Mouse (Mus musculus): ENCODE measurements around the gene Aars. TPM values are rescaled to one million over a fixed set of nuclear protein-coding genes. Genes with fewer than 3 reads are reported as not detected.

The Aars gene
- polyA plus RNA-seq, 1 experiment from 2014 or later, result 40.9 TPM

- Histone ChIP-seq H3K4me3 (ENCODE audit: low read depth, low read length) (no peak overlapping the region), H3K4me1 (ENCODE audit: control insufficient read depth, insufficient read depth, low read length) (no peaks in the 10 kb centered on the region), H3K27me3 (ENCODE audit: control insufficient read depth, insufficient read depth, low read length) (no peaks in the 10 kb centered on the region), H3K9ac (ENCODE audit: low read depth, low read length) (no peak overlapping the region), H3K4me2 (no peak overlapping the region), H3K27ac (ENCODE audit: low read depth, low read length) (no peak overlapping the region), H3K9me3 (replicated peaks; ENCODE audit: control insufficient read depth, low read length) (no peaks in the 10 kb centered on the region), H3K36me3 (ENCODE audit: control insufficient read depth, insufficient read depth, low read length) (peaks cover 70% of the 10 kb centered on the region)
- no peak for ATAC-seq (replicated peaks; ENCODE audit: insufficient number of reproducible peaks, low FRiP score, low TSS enrichment)
- 46% methylated on average over 2 of the region's 2 CpGs for WGBS (ENCODE audit: insufficient replicate concordance)
Measured at GRCm38 (mm10) chr8:111044003-111044734, 11.2 kb downstream of the Aars start.

- H3K4me1 ChIP-seq (ENCODE audit: control insufficient read depth, insufficient read depth, low read length), result no peaks in the 10 kb centered on the region
- no peak overlapping the region for H3K4me3 ChIP-seq (ENCODE audit: low read depth, low read length)
- no peak overlapping the region for H3K4me2 ChIP-seq
- H3K27me3 ChIP-seq (ENCODE audit: control insufficient read depth, insufficient read depth, low read length), result no peaks in the 10 kb centered on the region
- no peaks in the 10 kb centered on the region for H3K9me3 ChIP-seq (replicated peaks; ENCODE audit: control insufficient read depth, low read length)
- H3K9ac ChIP-seq (ENCODE audit: low read depth, low read length), result no peak overlapping the region
- ATAC-seq (replicated peaks; ENCODE audit: insufficient number of reproducible peaks, low FRiP score, low TSS enrichment), result no peak
- peaks cover 61% of the 10 kb centered on the region for H3K36me3 ChIP-seq (ENCODE audit: control insufficient read depth, insufficient read depth, low read length)
- H3K27ac ChIP-seq (ENCODE audit: low read depth, low read length), result no peak overlapping the region
- WGBS (ENCODE audit: insufficient replicate concordance), result 86% methylated on average over 2 of the region's 2 CpGs
Measured at GRCm38 (mm10) chr8:111048694-111049093, 15.8 kb downstream of the Aars start.

- H3K4me3 ChIP-seq (ENCODE audit: low read depth, low read length), result no peak overlapping the region
- no peaks in the 10 kb centered on the region for H3K27me3 ChIP-seq (ENCODE audit: control insufficient read depth, insufficient read depth, low read length)
- H3K9me3 ChIP-seq (replicated peaks; ENCODE audit: control insufficient read depth, low read length), result no peaks in the 10 kb centered on the region
- H3K9ac ChIP-seq (ENCODE audit: low read depth, low read length), result no peak overlapping the region
- peaks cover 63% of the 10 kb centered on the region for H3K36me3 ChIP-seq (ENCODE audit: control insufficient read depth, insufficient read depth, low read length)
- no peak for ATAC-seq (replicated peaks; ENCODE audit: insufficient number of reproducible peaks, low FRiP score, low TSS enrichment)
- H3K27ac ChIP-seq (ENCODE audit: low read depth, low read length), result no peak overlapping the region
- H3K4me1 ChIP-seq (ENCODE audit: control insufficient read depth, insufficient read depth, low read length), result no peaks in the 10 kb centered on the region
- no peak overlapping the region for H3K4me2 ChIP-seq
- 96% methylated on average over 7 of the region's 7 CpGs for WGBS (ENCODE audit: insufficient replicate concordance)
Measured at GRCm38 (mm10) chr8:111049106-111049505, 16.2 kb downstream of the Aars start.

DNA sequence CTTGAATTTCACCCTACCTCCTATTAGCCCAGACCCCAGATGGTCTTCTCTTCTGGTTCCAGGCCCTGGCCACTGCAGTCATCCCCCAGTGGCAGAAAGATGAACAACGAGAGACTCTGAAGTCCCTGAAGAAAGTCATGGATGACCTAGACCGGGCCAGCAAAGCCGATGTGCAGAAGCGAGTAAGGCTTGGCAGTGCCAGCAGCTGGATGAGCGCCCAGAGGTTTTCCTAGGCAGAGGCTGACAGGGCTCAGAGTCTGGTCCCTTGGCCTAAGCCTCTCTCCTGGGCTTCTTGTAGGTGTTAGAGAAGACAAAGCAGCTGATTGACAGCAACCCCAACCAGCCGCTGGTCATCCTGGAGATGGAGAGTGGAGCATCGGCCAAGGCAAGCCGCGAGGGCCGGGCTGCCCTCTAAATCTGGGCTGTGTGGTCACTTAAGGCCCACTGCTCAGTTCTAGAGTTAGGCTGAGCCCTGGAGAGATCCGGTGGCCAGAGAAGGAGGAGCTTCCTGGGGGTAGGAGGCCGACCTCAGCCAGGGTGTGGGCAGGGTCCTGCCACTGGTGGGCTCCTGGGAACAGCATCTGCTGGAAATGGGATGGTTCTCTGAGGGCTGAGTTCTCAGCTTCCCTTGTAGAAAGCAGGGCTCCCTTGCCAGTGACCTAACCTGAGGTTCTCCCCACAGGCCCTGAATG lies 21.0 kb downstream of the Aars start:
- Histone ChIP-seq H3K36me3 (ENCODE audit: control insufficient read depth, insufficient read depth, low read length) (peaks cover 44% of the 10 kb centered on the region), H3K4me2 (no peak overlapping the region), H3K27me3 (ENCODE audit: control insufficient read depth, insufficient read depth, low read length) (no peaks in the 10 kb centered on the region), H3K9me3 (replicated peaks; ENCODE audit: control insufficient read depth, low read length) (no peaks in the 10 kb centered on the region), H3K4me3 (ENCODE audit: low read depth, low read length) (no peak overlapping the region), H3K4me1 (ENCODE audit: control insufficient read depth, insufficient read depth, low read length) (peaks cover 12% of the 10 kb centered on the region), H3K27ac (ENCODE audit: low read depth, low read length) (no peak overlapping the region), H3K9ac (ENCODE audit: low read depth, low read length) (no peak overlapping the region)
- WGBS (ENCODE audit: insufficient replicate concordance), result 89% methylated on average over 12 of the region's 12 CpGs
- ATAC-seq (replicated peaks; ENCODE audit: insufficient number of reproducible peaks, low FRiP score, low TSS enrichment), result no peak

DNA sequence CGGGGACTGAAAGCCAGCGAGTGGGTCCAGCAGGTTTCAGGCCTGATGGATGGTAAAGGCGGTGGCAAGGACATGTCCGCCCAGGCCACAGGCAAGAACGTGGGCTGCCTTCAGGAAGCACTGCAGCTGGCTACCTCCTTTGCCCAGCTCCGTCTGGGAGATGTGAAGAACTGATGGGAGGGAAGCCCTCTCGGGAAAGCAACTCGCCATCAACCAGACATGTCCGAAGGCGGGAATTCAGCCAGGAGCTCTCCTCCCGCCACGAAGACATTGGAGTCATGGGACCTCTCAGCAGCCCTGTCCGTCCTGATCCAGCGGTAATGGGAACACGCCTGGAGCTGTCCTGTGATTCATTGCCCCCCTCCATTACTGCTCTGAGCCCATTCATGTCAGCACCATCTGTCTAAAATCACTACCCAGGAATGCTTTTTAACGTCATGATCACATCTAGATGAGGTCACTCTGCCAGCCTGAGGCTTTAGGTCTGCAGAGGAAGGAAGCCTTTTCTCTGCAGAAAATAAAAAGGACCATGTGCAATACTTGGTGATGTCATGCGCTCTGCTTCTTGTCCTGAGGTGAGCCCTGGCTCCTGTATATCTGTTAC lies 22.2 kb downstream of the Aars start:
- Histone ChIP-seq H3K36me3 (ENCODE audit: control insufficient read depth, insufficient read depth, low read length) (peaks cover 37% of the 10 kb centered on the region), H3K4me3 (ENCODE audit: low read depth, low read length) (no peak overlapping the region), H3K9ac (ENCODE audit: low read depth, low read length) (no peak overlapping the region), H3K4me1 (ENCODE audit: control insufficient read depth, insufficient read depth, low read length) (peaks cover 15% of the 10 kb centered on the region), H3K27ac (ENCODE audit: low read depth, low read length) (no peak overlapping the region), H3K4me2 (no peak overlapping the region), H3K27me3 (ENCODE audit: control insufficient read depth, insufficient read depth, low read length) (no peaks in the 10 kb centered on the region), H3K9me3 (replicated peaks; ENCODE audit: control insufficient read depth, low read length) (no peaks in the 10 kb centered on the region)
- ATAC-seq (replicated peaks; ENCODE audit: insufficient number of reproducible peaks, low FRiP score, low TSS enrichment), result no peak
- WGBS (ENCODE audit: insufficient replicate concordance), result 87% methylated on average over 17 of the region's 17 CpGs

DNA sequence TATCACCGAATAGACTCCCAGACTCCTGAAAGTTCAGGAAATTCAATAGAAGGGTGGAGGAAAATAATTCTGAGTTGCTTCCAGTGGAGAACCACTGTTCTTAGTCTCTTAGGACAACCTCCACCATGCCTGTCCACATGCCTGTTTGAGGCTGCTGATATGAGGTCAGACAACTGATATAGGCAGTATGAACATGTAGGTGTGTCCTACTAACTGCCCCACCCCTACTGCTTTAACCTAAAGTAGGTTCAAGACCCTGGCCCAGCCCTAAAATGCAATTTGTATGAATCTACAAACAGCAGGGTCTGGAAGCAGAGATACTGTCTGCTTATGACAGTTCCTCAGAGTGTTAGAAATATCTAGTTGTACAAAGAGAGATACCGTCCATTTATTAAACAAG lies 22.7 kb downstream of the Aars start:
- Histone ChIP-seq H3K4me1 (ENCODE audit: control insufficient read depth, insufficient read depth, low read length) (peaks cover 15% of the 10 kb centered on the region), H3K27ac (ENCODE audit: low read depth, low read length) (no peak overlapping the region), H3K27me3 (ENCODE audit: control insufficient read depth, insufficient read depth, low read length) (no peaks in the 10 kb centered on the region), H3K9me3 (replicated peaks; ENCODE audit: control insufficient read depth, low read length) (no peaks in the 10 kb centered on the region), H3K4me3 (ENCODE audit: low read depth, low read length) (0 out of 2 replicates have a peak overlapping the region, but pooled peaks have one; percentile 86), H3K4me2 (no peak overlapping the region), H3K36me3 (ENCODE audit: control insufficient read depth, insufficient read depth, low read length) (peaks cover 34% of the 10 kb centered on the region), H3K9ac (ENCODE audit: low read depth, low read length) (no peak overlapping the region)
- ATAC-seq (replicated peaks; ENCODE audit: insufficient number of reproducible peaks, low FRiP score, low TSS enrichment), result no peak
- 55% methylated on average over 2 of the region's 2 CpGs for WGBS (ENCODE audit: insufficient replicate concordance)

DNA sequence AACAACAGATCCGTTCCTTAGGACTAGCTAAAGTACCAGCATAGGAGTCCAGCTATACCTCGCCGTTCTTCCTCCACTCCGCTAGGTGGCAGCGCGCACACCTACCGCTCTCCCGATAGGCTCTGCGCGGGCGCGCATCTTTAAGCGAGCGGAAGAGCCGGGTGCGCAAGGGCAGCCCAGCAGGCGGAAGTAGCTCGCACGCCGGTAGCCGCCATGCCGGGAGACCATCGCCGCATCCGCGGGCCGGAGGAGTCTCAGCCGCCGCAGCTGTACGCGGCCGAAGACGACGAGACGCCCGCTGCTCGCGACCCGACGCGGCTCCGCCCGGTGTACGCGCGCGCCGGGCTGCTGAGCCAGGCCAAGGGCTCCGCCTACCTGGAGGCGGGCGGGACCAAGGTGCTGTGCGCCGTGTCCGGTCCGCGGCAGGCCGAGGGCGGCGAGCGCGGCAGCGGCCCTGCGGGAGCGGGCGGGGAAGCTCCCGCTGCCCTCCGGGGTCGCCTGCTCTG lies 23.3 kb downstream of the Aars start, which contains the start of gene Exosc6:
Exosc6 (plus strand) TSS at position 182 of the 506 bp plus-strand sequence.
- Histone ChIP-seq H3K27me3 (ENCODE audit: control insufficient read depth, insufficient read depth, low read length) (no peaks in the 10 kb centered on the region), H3K4me3 (ENCODE audit: low read depth, low read length) (peak within 1 kb of the TSS; percentile 86)
- WGBS (ENCODE audit: insufficient replicate concordance), result under 1% methylated on average over 60 of the region's 68 CpGs

DNA sequence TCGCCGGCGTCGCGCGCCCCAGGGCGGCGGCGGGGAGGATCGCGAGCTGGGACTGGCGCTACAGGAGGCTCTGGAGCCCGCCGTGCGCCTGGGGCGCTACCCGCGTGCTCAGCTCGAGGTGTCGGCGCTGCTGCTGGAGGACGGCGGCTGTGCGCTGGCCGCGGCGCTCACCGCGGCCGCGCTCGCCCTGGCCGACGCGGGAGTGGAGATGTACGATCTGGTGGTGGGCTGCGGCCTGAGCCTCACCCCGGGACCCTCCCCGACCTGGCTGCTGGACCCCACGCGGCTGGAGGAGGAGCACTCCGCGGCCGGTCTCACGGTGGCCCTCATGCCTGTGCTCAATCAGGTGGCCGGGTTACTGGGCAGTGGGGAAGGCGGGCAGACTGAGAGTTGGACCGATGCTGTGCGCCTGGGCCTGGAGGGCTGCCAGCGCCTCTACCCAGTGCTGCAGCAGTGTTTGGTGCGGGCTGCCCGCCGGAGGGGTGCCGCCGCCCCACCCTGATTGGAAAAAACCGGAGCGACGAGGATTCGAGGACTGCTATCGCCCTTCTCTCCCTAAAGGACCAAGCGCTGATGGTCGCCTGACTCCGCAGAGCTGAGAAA lies 23.8 kb downstream of the Aars start:
- Histone ChIP-seq H3K4me2 (peak overlapping the region; percentile 95), H3K4me1 (ENCODE audit: control insufficient read depth, insufficient read depth, low read length) (peaks cover 24% of the 10 kb centered on the region), H3K9me3 (replicated peaks; ENCODE audit: control insufficient read depth, low read length) (no peaks in the 10 kb centered on the region), H3K36me3 (ENCODE audit: control insufficient read depth, insufficient read depth, low read length) (peaks cover 31% of the 10 kb centered on the region), H3K27ac (ENCODE audit: low read depth, low read length) (peak overlapping the region; percentile 76), H3K4me3 (ENCODE audit: low read depth, low read length) (peak overlapping the region; percentile 86), H3K9ac (ENCODE audit: low read depth, low read length) (peak overlapping the region; percentile 90), H3K27me3 (ENCODE audit: control insufficient read depth, insufficient read depth, low read length) (no peaks in the 10 kb centered on the region)
- ATAC-seq (replicated peaks; ENCODE audit: insufficient number of reproducible peaks, low FRiP score, low TSS enrichment), result peak; percentile 39
- WGBS (ENCODE audit: insufficient replicate concordance), result under 1% methylated on average over 60 of the region's 63 CpGs

More for the DNA sequence above, 23.3 kb downstream of the Aars start, which contains the start of gene Exosc6:
- H3K27ac ChIP-seq (ENCODE audit: low read depth, low read length), result peak within 1 kb of the TSS; percentile 76
- H3K9me3 ChIP-seq (replicated peaks; ENCODE audit: control insufficient read depth, low read length), result no peaks in the 10 kb centered on the region
- ATAC-seq (replicated peaks; ENCODE audit: insufficient number of reproducible peaks, low FRiP score, low TSS enrichment), result peak; percentile 87
- peaks cover 34% of the 10 kb centered on the region for H3K36me3 ChIP-seq (ENCODE audit: control insufficient read depth, insufficient read depth, low read length)
- peaks cover 20% of the 10 kb centered on the region for H3K4me1 ChIP-seq (ENCODE audit: control insufficient read depth, insufficient read depth, low read length)
- peak within 1 kb of the TSS; percentile 95 for H3K4me2 ChIP-seq
- H3K9ac ChIP-seq (ENCODE audit: low read depth, low read length), result peak within 1 kb of the TSS; percentile 90

Data from heart, embryonic 11.5 days (tissue).